Mouse (Mus musculus): ENCODE measurements at regions not wholly inside any gene's neighbourhood (a gene's known extent, or its start where the extent isn't known, plus 50 kb on each side); places are given as distances from the start of the nearest gene placed in this dataset.

GRCm38 (mm10) chr1:103817946-103818345, 950.4 kb upstream of the Cdh20 start:
- no peaks in the 10 kb centered on the region for H3K9me3 ChIP-seq (ENCODE audit: low read length)
- no peaks in the 10 kb centered on the region for H3K36me3 ChIP-seq (ENCODE audit: insufficient read depth, low read length)
- H3K4me1 ChIP-seq (ENCODE audit: insufficient read depth, low read length): no peaks in the 10 kb centered on the region
- no peak for TF ChIP-seq CTCF (IDR thresholded peaks at IDR 0.05)
- no peak for DNase-seq (ENCODE audit: low spot score)
- no peak overlapping the region for H3K4me2 ChIP-seq (ENCODE audit: low read depth, low read length, poor library complexity, severe bottlenecking)
- WGBS: 38% methylated on average over 3 of the region's 3 CpGs
- ATAC-seq (ENCODE audit: low FRiP score): no peak
- H3K4me3 ChIP-seq (ENCODE audit: low read depth, low read length): no peak overlapping the region
- no peak overlapping the region for H3K9ac ChIP-seq (replicated peaks; ENCODE audit: low read length, poor library complexity, severe bottlenecking)
- no peak overlapping the region for H3K27ac ChIP-seq (ENCODE audit: low read depth, low read length)
- H3K27me3 ChIP-seq (ENCODE audit: insufficient read depth, low read length): no peaks in the 10 kb centered on the region
